Mouse (Mus musculus) adipose tissue, adult 10 weeks (tissue): Measurements from ENCODE around the gene LTO1. TPM values are rescaled to one million over a fixed set of nuclear protein-coding genes. Genes with fewer than 3 reads are reported as not detected.

ENCODE experiments used
- polyA plus RNA-seq: library from polyadenylated mRNA; stranded (reverse); fragments of 350-450 nt; fragmentation: Illumina TruSeq; extraction: RNeasy Lipid Tissue Mini Kit (QIAGEN cat#74804); gene quantifications from one replicate; pipeline ENCODE4 v1.2.3, GENCODE M21; 2014; ENCODE audit warnings: low read depth, low replicate concordance

Gene LTO1
- polyA plus RNA-seq, result 25.6 TPM

GRCm38 (mm10) chr7:144914948-144915750 is at the start of gene LTO1:
LTO1 (plus strand) TSS chr7:144915100.

GRCm38 (mm10) chr7:144896294-144897218 is 18.3 kb upstream of the LTO1 start, which contains the start of gene Fgf15:
Fgf15 (plus strand) TSS chr7:144896531.

GRCm38 (mm10) chr7:144939344-144940002 is 24.6 kb downstream of the LTO1 start, which contains the start of gene Ccnd1:
Ccnd1 (minus strand) TSS chr7:144939925.

Other genes starting within 250 kb of the LTO1 start
- gene Ano1, start 163.1 kb upstream of the LTO1 start, polyA plus RNA-seq, result 80.2 TPM
- not detected for gene Fgf3, start 77.0 kb upstream of the LTO1 start, polyA plus RNA-seq
- gene Fgf4, start 67.7 kb upstream of the LTO1 start, polyA plus RNA-seq, result not detected
- not detected for gene Fgf15, start 18.6 kb upstream of the LTO1 start, polyA plus RNA-seq
- gene Ccnd1, start 24.8 kb downstream of the LTO1 start, polyA plus RNA-seq, result 56.8 TPM